Mouse (Mus musculus): ENCODE measurements around the gene Phldb2.

DNA sequence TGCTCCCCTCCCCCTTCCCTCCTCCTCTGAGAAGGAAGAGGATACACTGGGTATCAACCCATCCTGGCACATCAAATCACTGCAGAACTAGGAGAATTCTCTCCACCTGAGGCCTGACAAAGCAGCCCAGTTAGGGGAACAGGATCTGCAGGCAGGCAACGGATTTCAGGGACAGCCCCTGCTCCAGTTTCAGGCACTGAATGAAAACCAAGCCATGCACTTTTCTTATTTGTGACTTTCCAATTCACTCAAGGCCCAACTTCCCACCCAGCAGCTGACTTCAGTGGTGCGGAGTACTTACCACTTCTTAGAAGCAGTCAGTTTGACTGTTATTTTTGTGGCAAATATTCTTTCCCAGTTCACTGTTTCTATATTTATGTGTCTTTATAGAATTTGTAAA lies 12.7 kb downstream of the Phldb2 start:
- TF ChIP-seq CTCF (IDR thresholded peaks at IDR 0.05; ENCODE audit: borderline replicate concordance, insufficient read depth, low read depth, low read length) (no peak), POLR2A (IDR thresholded peaks at IDR 0.05; ENCODE audit: borderline replicate concordance, insufficient read depth, low read length) (no peak)

All from cerebellum, adult 2 months (tissue).